Mouse (Mus musculus) CH12.LX (cell line): ENCODE measurements around the gene Hbb-y.

Source experiments
- CTCF ChIP-seq, 2 experiments: IDR thresholded peaks in 1 of 2; conservative IDR thresholded peaks in 1 of 2; 2 replicates each; pipeline ENCODE4 v1.5.1; 2011 to 2012; ENCODE audit warnings: low read depth in 2 of 2, low read length in 2 of 2, improper control_type of control experiment in 1 of 2, inconsistent platforms in 1 of 2, mild to moderate bottlenecking in 1 of 2, moderate library complexity in 1 of 2
- E2F4 ChIP-seq: IDR thresholded peaks from 2 replicates; pipeline ENCODE4 v1.6.1; 2011; ENCODE audit warnings: low read depth, low read length, improper control_type of control experiment; ENCODE audit not compliant: insufficient replicate concordance
- ETS1 ChIP-seq: conservative IDR thresholded peaks from 2 replicates; pipeline ENCODE4 v1.6.1; 2012; ENCODE audit warnings: low read depth, mild to moderate bottlenecking, inconsistent platforms, low read length, improper control_type of control experiment, moderate library complexity
- PAX5 ChIP-seq: IDR thresholded peaks from 2 replicates; pipeline ENCODE4 v1.6.1; 2012; ENCODE audit warnings: low read length, inconsistent platforms, mixed read lengths
- TCF12 ChIP-seq: IDR thresholded peaks from 2 replicates; pipeline ENCODE4 v1.6.1; 2014; ENCODE audit warnings: low read depth, mild to moderate bottlenecking, inconsistent platforms, low read length, improper control_type of control experiment
- UBTF ChIP-seq: IDR thresholded peaks from 2 replicates; pipeline ENCODE4 v1.6.1; 2012; ENCODE audit warnings: low read depth, mild to moderate bottlenecking, inconsistent platforms, low read length, improper control_type of control experiment, moderate library complexity
- ZC3H11A ChIP-seq: IDR thresholded peaks from 2 replicates; pipeline ENCODE4 v1.6.1; 2012; ENCODE audit warnings: low read depth, mild to moderate bottlenecking, inconsistent platforms, low read length, improper control_type of control experiment

GRCm38 (mm10) chr7:103853090-103853489 lies at the start of gene Hbb-y:
- TF ChIP-seq UBTF = no peak
- TF ChIP-seq PAX5 = no peak
- no peak for TF ChIP-seq ETS1
- no peak for TF ChIP-seq CTCF (conservative IDR thresholded peaks at IDR 0.05 in 1 of 2, IDR thresholded peaks at IDR 0.05 in 1 of 2; ENCODE audit: low read depth in 2 of 2, low read length in 2 of 2)
- TF ChIP-seq E2F4 = no peak
- TF ChIP-seq ZC3H11A = no peak
- TF ChIP-seq TCF12 = no peak
